Mouse (Mus musculus): ENCODE data around the gene Rpl27a. TPM values are rescaled to one million over a fixed set of nuclear protein-coding genes. Genes with fewer than 3 reads are reported as not detected.

The Rpl27a gene
- polyA plus RNA-seq, 2 experiments = 93.6 to 486 TPM

DNA sequence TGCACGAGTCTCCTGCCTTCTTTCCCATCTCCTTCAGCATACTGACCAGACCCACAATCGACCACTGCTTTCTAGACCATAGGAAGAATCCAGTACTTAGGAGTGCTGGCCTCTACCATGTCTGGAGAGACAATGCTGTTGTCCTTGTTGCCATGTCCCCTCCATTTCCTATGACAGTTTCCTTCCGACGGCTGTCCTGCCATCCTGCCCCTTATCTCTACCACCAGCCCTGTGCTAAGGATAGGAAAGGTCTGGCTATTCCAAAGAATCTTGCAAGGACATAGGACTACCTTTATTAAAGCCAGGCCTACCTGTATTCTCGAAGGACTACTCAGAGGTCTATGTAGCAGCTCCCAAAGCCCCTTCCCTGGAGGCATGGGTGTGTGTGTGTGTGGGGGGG lies 12.6 kb downstream of the Rpl27a start:
- Histone ChIP-seq H3K4me2 (ENCODE audit: low read depth) (no peak overlapping the region), H3K4me3 (ENCODE audit: insufficient read depth in 1 of 2, low read depth in 2 of 2, low read length in 2 of 2) (no peak overlapping the region), H3K9me3 (ENCODE audit: control insufficient read depth, low read length) (no peaks in the 10 kb centered on the region), H3K27me3 (ENCODE audit: control insufficient read depth, insufficient read depth, low read length) (no peaks in the 10 kb centered on the region), H3K27ac (no peak overlapping the region), H3K9ac (replicated peaks) (no peak overlapping the region), H3K36me3 (replicated peaks; ENCODE audit: control insufficient read depth, insufficient read depth, low read depth) (peaks cover 4% of the 10 kb centered on the region), H3K4me1 (replicated peaks; ENCODE audit: control insufficient read depth in 2 of 2, insufficient read depth in 2 of 2, low read length in 1 of 2) (no peaks in the 10 kb centered on the region)
- WGBS (ENCODE audit: insufficient replicate concordance) = 21% methylated on average over 5 of the region's 5 CpGs
- no peak for DNase-seq (ENCODE audit: low read depth in 3 of 3, low spot score in 3 of 3)
- no peak for TF ChIP-seq CTCF (IDR thresholded peaks at IDR 0.05; ENCODE audit: low read depth)
- TF ChIP-seq EP300 (IDR thresholded peaks at IDR 0.05; ENCODE audit: low read depth) = no peak
- no peak; the same call in 1 of the 2 replicates for ATAC-seq (ENCODE audit: insufficient read depth)

DNA sequence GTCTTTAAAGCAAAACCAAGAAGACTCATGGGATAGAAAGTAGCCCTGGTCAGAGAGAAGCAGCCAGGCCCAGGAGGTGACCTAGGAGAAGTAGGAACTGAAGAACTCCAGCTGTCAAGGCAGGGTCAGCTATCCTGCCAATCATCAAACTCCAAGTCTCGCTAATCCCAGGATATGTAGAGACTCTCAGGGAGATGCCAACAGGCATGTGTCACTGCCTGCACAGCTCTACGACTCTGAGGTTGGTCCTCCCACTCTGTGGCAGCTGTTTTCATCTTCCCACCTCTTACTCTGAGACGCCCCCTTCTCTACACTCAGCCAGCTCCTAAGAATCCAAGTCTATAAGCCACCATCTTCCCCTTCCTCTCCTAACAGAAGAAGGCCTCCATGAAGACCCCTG lies 13.7 kb downstream of the Rpl27a start:
- Histone ChIP-seq H3K9me3 (ENCODE audit: control insufficient read depth, low read length) (no peaks in the 10 kb centered on the region), H3K4me1 (replicated peaks; ENCODE audit: control insufficient read depth in 2 of 2, insufficient read depth in 2 of 2, low read length in 1 of 2) (no peaks in the 10 kb centered on the region), H3K4me3 (ENCODE audit: insufficient read depth in 1 of 2, low read depth in 2 of 2, low read length in 2 of 2) (no peak overlapping the region), H3K9ac (replicated peaks) (no peak overlapping the region), H3K27me3 (ENCODE audit: control insufficient read depth, insufficient read depth, low read length) (no peaks in the 10 kb centered on the region), H3K36me3 (replicated peaks; ENCODE audit: control insufficient read depth, insufficient read depth, low read depth) (peaks cover 4% of the 10 kb centered on the region), H3K4me2 (ENCODE audit: low read depth) (no peak overlapping the region), H3K27ac (no peak overlapping the region)
- whole genome bisulfite sequencing (ENCODE audit: insufficient replicate concordance) = 68% methylated on average over 3 of the region's 3 CpGs
- DNase-seq (ENCODE audit: low read depth in 3 of 3, low spot score in 3 of 3) (no peak), ATAC-seq (ENCODE audit: insufficient read depth) (no peak)
- no peak for TF ChIP-seq CTCF (IDR thresholded peaks at IDR 0.05; ENCODE audit: low read depth)
- TF ChIP-seq EP300 (IDR thresholded peaks at IDR 0.05; ENCODE audit: low read depth) = no peak

DNA sequence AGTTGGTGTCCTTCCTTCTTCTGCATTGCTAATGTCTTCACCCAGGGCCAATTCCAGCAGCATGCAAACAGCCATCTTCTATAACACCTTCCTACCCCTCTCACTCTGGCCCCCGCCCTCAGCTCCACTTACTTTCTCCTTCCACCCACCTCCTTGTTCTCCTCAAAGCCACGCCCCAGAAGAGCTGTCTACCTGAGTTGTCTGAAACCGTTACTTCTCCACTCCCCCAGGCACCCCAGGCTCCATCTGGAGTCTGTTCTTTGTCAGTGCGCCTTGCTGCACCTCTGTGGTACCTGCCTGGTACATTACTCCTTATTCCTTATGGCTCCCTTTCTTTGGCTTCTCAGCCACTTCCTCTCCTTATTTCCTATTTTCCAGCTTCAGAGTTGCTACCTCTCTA lies 14.2 kb downstream of the Rpl27a start:
- Histone ChIP-seq H3K4me3 (ENCODE audit: insufficient read depth in 1 of 2, low read depth in 2 of 2, low read length in 2 of 2) (no peak overlapping the region), H3K36me3 (replicated peaks; ENCODE audit: control insufficient read depth, insufficient read depth, low read depth) (peaks cover 4% of the 10 kb centered on the region), H3K9me3 (ENCODE audit: control insufficient read depth, low read length) (no peaks in the 10 kb centered on the region), H3K9ac (replicated peaks) (no peak overlapping the region), H3K27me3 (ENCODE audit: control insufficient read depth, insufficient read depth, low read length) (no peaks in the 10 kb centered on the region), H3K27ac (no peak overlapping the region), H3K4me1 (replicated peaks; ENCODE audit: control insufficient read depth in 2 of 2, insufficient read depth in 2 of 2, low read length in 1 of 2) (no peaks in the 10 kb centered on the region), H3K4me2 (ENCODE audit: low read depth) (no peak overlapping the region)
- TF ChIP-seq EP300 (IDR thresholded peaks at IDR 0.05; ENCODE audit: low read depth) (no peak), CTCF (IDR thresholded peaks at IDR 0.05; ENCODE audit: low read depth) (peak; percentile 14; the same call in 1 of the 2 replicates)
- no peak for ATAC-seq (ENCODE audit: insufficient read depth)
- 61% methylated on average over 4 of the region's 4 CpGs for whole genome bisulfite sequencing (ENCODE audit: insufficient replicate concordance)
- no peak for DNase-seq (ENCODE audit: low read depth in 3 of 3, low spot score in 3 of 3)

DNA sequence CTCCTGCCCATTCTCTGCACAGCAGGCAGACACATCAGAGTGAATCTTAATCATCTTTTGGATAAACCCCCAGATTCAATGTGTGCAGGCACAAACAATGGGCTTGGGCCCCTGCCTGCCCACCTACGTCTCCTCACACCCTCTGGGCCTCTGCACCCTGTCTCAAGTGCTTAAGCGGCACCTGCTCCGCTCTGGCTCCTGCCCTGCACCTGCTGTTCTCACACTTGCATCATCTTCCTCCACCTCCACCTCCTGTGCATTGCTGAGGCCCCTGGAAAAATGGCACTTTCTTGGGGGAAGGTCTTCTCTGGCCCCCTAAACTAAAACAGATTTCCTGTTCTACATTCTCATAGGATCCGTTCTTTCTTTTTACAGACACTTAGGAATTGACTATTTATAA lies 14.9 kb downstream of the Rpl27a start:
- H3K36me3 ChIP-seq (replicated peaks; ENCODE audit: control insufficient read depth, insufficient read depth, low read depth) = peaks cover 4% of the 10 kb centered on the region
- no peak for TF ChIP-seq CTCF (IDR thresholded peaks at IDR 0.05; ENCODE audit: low read depth)
- no peak for TF ChIP-seq EP300 (IDR thresholded peaks at IDR 0.05; ENCODE audit: low read depth)
- ATAC-seq (ENCODE audit: insufficient read depth) = no peak
- no peak overlapping the region for H3K4me2 ChIP-seq (ENCODE audit: low read depth)
- H3K9ac ChIP-seq (replicated peaks) = no peak overlapping the region
- H3K27me3 ChIP-seq (ENCODE audit: control insufficient read depth, insufficient read depth, low read length) = no peaks in the 10 kb centered on the region
- WGBS (ENCODE audit: insufficient replicate concordance) = 78% methylated on average over 4 of the region's 4 CpGs
- no peak overlapping the region for H3K27ac ChIP-seq
- H3K4me1 ChIP-seq (replicated peaks; ENCODE audit: control insufficient read depth in 2 of 2, insufficient read depth in 2 of 2, low read length in 1 of 2) = no peaks in the 10 kb centered on the region
- H3K4me3 ChIP-seq (ENCODE audit: insufficient read depth in 1 of 2, low read depth in 2 of 2, low read length in 2 of 2) = no peak overlapping the region
- no peak for DNase-seq (ENCODE audit: low read depth in 3 of 3, low spot score in 3 of 3)
- H3K9me3 ChIP-seq (ENCODE audit: control insufficient read depth, low read length) = no peaks in the 10 kb centered on the region

DNA sequence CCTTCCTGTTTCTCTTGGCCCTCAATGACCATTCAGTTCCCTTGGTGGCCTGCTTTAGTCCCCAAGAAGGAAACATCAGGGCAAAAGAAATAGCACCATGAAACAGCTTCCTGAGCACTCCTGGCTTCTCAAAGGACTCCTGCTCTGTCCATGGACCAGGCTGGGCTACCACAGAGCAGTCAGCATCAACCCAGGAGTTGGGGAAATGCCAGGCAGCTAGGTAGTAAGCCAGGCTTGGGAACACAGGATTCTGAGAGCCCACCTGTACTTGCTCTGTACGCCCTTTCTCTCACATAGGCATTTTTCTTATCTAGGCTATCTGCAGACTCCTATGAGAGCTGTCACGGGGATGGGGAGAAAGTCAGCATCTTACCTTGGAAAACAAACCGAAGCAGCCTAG lies 16.0 kb downstream of the Rpl27a start:
- Histone ChIP-seq H3K9ac (replicated peaks) (no peak overlapping the region), H3K4me3 (ENCODE audit: insufficient read depth in 1 of 2, low read depth in 2 of 2, low read length in 2 of 2) (no peak overlapping the region), H3K4me2 (ENCODE audit: low read depth) (no peak overlapping the region), H3K36me3 (replicated peaks; ENCODE audit: control insufficient read depth, insufficient read depth, low read depth) (peaks cover 4% of the 10 kb centered on the region), H3K9me3 (ENCODE audit: control insufficient read depth, low read length) (no peaks in the 10 kb centered on the region), H3K27ac (no peak overlapping the region), H3K27me3 (ENCODE audit: control insufficient read depth, insufficient read depth, low read length) (no peaks in the 10 kb centered on the region), H3K4me1 (replicated peaks; ENCODE audit: control insufficient read depth in 2 of 2, insufficient read depth in 2 of 2, low read length in 1 of 2) (no peaks in the 10 kb centered on the region)
- TF ChIP-seq CTCF (IDR thresholded peaks at IDR 0.05; ENCODE audit: low read depth) (no peak), EP300 (IDR thresholded peaks at IDR 0.05; ENCODE audit: low read depth) (no peak)
- 75% methylated on average over 3 of the region's 3 CpGs for WGBS (ENCODE audit: insufficient replicate concordance)
- DNase-seq (ENCODE audit: low read depth in 3 of 3, low spot score in 3 of 3) (no peak), ATAC-seq (ENCODE audit: insufficient read depth) (no peak)

Data from liver, embryonic 14.5 days (tissue).